Comparison of ENCODE assay signal across 25 mouse cellular contexts in genomic region chr7:118179782-118180181, GRCm38 (mm10).
"Had no signal": no experiment of that assay in that cellular context is flagged by ENCODE, and none has a peak within 500 bp of the region (broad histone marks: within the 10 kb centered on the region; RNA-seq: fewer than 3 reads in every experiment).

No protein-coding gene starts in this region.

- H3K9me3 ChIP-seq: heart, embryonic 13.5 days; heart, embryonic 15.5 days; hindbrain, embryonic 13.5 days; hindbrain, embryonic 15.5 days; kidney, embryonic 15.5 days; limb, embryonic 13.5 days; limb, embryonic 15.5 days had no signal

- H3K4me1 ChIP-seq: hindbrain, embryonic 13.5 days; hindbrain, embryonic 15.5 days; kidney, embryonic 15.5 days; limb, embryonic 13.5 days; limb, embryonic 15.5 days had no signal

- H3K27ac ChIP-seq: heart, adult 2 months; heart, embryonic 15.5 days; hindbrain, embryonic 13.5 days; hindbrain, embryonic 15.5 days; hindbrain, postnatal 0 days; kidney, embryonic 15.5 days; kidney, postnatal 0 days; limb, embryonic 13.5 days; limb, embryonic 15.5 days had no signal

- ATAC-seq: hindbrain, postnatal 0 days; intestine, embryonic 16.5 days had no signal

- H3K4me3 ChIP-seq: heart, adult 2 months; heart, embryonic 13.5 days; heart, embryonic 15.5 days; hindbrain, embryonic 13.5 days; hindbrain, embryonic 15.5 days; kidney, embryonic 15.5 days; limb, embryonic 13.5 days; limb, embryonic 15.5 days had no signal

- DNase-seq: gastrocnemius, postnatal 14 days; gastrocnemius, postnatal 36 days; heart, adult 11 months; heart, adult 2 months; heart, postnatal 14 days; heart, postnatal 36 days; kidney, adult 11 months; kidney, adult 2 months; kidney, adult 9 months; kidney, postnatal 14 days; kidney, postnatal 36 days; layer of hippocampus, adult 9-11 months; layer of hippocampus, postnatal 36 days; left cerebral cortex, postnatal 4 days had no signal

- H3K4me2 ChIP-seq: heart, embryonic 11.5 days; heart, embryonic 13.5 days; heart, embryonic 15.5 days; hindbrain, embryonic 13.5 days; hindbrain, embryonic 15.5 days; kidney, embryonic 15.5 days; limb, embryonic 13.5 days; limb, embryonic 15.5 days had no signal

- H3K9ac ChIP-seq: heart, embryonic 13.5 days; heart, embryonic 15.5 days; hindbrain, embryonic 13.5 days; hindbrain, embryonic 15.5 days; kidney, embryonic 15.5 days; limb, embryonic 13.5 days; limb, embryonic 15.5 days had no signal

- H3K27me3 ChIP-seq: heart, embryonic 13.5 days; heart, embryonic 15.5 days; hindbrain, embryonic 13.5 days; hindbrain, embryonic 15.5 days; kidney, embryonic 15.5 days; limb, embryonic 13.5 days; limb, embryonic 15.5 days had no signal
